Mouse (Mus musculus): ENCODE measurements at regions not wholly inside any gene's neighbourhood (a gene's known extent, or its start where the extent isn't known, plus 50 kb on each side); places are given as distances from the start of the nearest gene placed in this dataset.

DNA sequence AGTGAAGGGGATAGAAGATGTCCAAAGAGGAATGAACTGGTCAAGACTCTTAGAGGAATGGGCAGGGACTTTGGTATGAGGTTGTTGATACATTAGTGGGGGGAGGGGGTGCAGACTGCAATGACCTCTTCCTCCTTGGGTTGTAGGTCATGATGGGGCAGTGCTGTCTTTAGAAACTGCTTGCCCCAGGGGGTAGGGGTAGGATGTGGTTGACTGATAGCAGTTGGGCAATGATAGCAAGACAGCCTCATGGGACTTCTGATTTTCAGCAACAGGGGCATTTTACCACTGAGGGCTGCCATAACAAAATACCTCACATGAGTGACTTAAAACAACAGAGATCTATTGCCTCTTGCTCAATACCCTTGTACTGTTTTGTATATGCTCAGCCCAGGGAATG is 63.5 kb upstream of the 1700017B05Rik start:
- no peak for DNase-seq

- no peak for DNase-seq
Observed at GRCm38 (mm10) chr9:57319009-57319408, 56.6 kb upstream of the 1700017B05Rik start.

DNA sequence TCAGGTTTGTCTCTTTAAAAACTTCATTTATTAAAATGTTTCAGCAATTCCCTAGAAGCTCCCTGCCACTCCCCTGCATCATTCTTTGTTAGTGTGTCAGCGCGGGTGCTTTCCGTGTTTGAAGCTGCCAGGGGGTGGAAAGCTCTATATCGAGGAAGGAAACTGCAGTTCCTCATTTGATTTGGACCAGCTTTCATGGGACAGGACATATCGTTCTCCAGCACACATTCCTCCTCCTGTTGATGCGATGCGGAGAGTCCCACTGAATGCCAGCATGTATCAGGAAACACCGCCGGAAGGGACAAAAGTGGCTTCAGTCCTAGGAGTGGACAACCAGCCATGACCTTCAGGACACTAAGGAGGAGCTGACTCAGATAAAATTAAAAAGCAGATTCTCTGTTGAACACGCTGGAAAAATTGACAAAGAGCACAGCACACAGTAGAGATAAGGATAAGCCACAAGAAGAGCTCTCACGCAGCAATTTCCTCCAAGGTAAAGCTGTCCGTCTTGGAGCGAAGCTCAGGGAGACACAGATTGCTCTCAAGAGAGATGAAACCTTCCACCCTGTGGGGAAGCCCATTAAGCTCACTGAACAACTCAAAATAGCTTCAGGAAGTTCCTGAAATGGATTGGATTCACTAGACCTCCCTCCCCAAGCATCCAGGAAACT is 55.3 kb upstream of the 1700017B05Rik start:
- peak; percentile 93 for DNase-seq

DNA sequence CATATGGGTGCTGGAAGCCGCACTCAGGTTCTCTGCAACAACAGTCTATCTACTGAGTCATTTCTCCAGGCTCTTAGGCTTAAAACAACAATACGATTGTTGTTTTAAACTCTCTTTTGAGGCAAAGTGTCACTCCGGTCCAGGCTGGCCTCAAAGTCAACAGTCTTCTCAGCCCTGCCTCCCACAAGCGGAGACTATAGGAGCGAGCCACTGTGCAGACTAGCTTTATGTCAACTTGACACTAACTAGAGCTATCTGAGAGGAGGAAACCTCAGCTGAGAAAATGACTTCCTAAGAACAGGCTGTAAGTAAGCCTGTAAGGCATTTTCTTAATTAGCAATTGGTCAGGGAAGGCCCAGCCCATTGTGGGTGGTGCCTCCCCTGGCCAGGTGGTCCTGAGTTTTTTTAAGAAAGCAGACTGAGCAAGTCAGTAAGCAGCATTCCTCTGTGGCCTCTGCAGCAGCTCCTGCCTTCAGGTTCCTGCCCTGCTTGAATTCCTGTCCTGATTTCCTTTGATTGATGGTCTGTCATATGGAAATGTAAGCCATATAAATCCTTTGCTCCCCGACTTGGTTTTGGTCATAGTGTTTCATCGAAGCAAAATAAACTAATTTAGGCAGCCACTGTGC is 52.7 kb upstream of the 1700017B05Rik start:
- no peak for DNase-seq

GRCm38 (mm10) chr9:57313876-57314275 is 51.5 kb upstream of the 1700017B05Rik start:
- DNase-seq: no peak

DNA sequence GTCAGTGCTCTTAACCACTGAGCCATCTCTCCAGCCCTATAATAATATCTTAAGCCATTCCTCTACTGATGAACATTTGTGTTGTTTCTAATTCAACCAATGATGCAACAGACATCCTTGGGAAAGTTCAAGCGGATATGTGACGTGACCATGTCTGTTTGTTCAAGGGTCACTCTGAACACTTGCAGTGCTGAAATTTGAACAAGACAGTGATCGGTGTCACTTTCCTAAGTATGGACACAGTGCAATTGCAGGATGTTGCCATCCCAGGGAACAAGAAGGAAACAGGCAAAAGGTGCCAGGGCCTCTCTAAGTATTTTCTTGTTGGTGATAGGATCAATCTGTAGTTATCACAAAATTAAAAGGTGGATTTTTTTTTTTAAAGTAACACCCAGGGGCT is 50.1 kb upstream of the 1700017B05Rik start:
- DNase-seq: no peak

All from heart, adult 11 months (tissue).